Mouse (Mus musculus) monocyte, adult 5-6 weeks (primary cell): Measurements from ENCODE around the gene Phyhipl. TPM values are rescaled to one million over a fixed set of nuclear protein-coding genes. Genes with fewer than 3 reads are reported as not detected.

Source experiments
- ATAC-seq: fragments of 153-309, 156-312 bp; replicated peaks from 2 replicates; pipeline ENCODE4 v1.8.0; 2017; ENCODE audit warnings: mild to moderate bottlenecking; ENCODE audit not compliant: low TSS enrichment, insufficient number of reproducible peaks, severe bottlenecking, poor library complexity, low FRiP score
- total RNA-seq: library from RNA; stranded (forward); fragments of 200-1000, 200-491, 200-594 nt; gene quantifications from 3 replicates; pipeline ENCODE4 v1.2.3, GENCODE M21; 2017

Phyhipl gene
- total RNA-seq, 1 experiment from 2014 or later = not detected

GRCm38 (mm10) chr10:70540456-70541195, 115.1 kb downstream of the Phyhipl start:
- ATAC-seq = no peak

- ATAC-seq = no peak
These were observed 116.5 kb downstream of the Phyhipl start for GRCm38 (mm10) chr10:70539251-70539650.

- ATAC-seq = no peak
These were observed 118.1 kb downstream of the Phyhipl start for GRCm38 (mm10) chr10:70537694-70538093.

- no peak for ATAC-seq
These were observed 120.4 kb downstream of the Phyhipl start for GRCm38 (mm10) chr10:70535401-70535800.

- ATAC-seq = no peak
These were observed 121.2 kb downstream of the Phyhipl start for GRCm38 (mm10) chr10:70534571-70534970.

GRCm38 (mm10) chr10:70533986-70534385, 121.8 kb downstream of the Phyhipl start:
- ATAC-seq = no peak

GRCm38 (mm10) chr10:70533301-70533781, 122.4 kb downstream of the Phyhipl start:
- ATAC-seq = no peak

- no peak for ATAC-seq
These were observed 123.5 kb downstream of the Phyhipl start for GRCm38 (mm10) chr10:70532249-70532648.

GRCm38 (mm10) chr10:70530185-70530823, 125.5 kb downstream of the Phyhipl start:
- ATAC-seq = no peak

- ATAC-seq = no peak
These were observed 134.4 kb downstream of the Phyhipl start for GRCm38 (mm10) chr10:70521379-70521778.

GRCm38 (mm10) chr10:70520143-70521131, 135.3 kb downstream of the Phyhipl start:
- no peak for ATAC-seq

GRCm38 (mm10) chr10:70519640-70520099, 136.1 kb downstream of the Phyhipl start:
- ATAC-seq = no peak

GRCm38 (mm10) chr10:70516661-70517060, 139.1 kb downstream of the Phyhipl start:
- ATAC-seq = no peak

GRCm38 (mm10) chr10:70514848-70515247, 140.9 kb downstream of the Phyhipl start:
- ATAC-seq = no peak

- no peak for ATAC-seq
These were observed 147.9 kb downstream of the Phyhipl start for GRCm38 (mm10) chr10:70507880-70508279.
